Mouse (Mus musculus): Measurements from ENCODE around the gene Zp2. TPM values are rescaled to one million over a fixed set of nuclear protein-coding genes. Genes with fewer than 3 reads are reported as not detected.

Zp2 gene
- total and polyA plus RNA-seq, 3 experiments: 0.11 TPM; not detected in 2

- ATAC-seq (ENCODE audit: extremely low read depth, insufficient number of reproducible peaks, low FRiP score, poor library complexity, severe bottlenecking) (no peak), DNase-seq (ENCODE audit: low spot score) (no peak)
- Histone ChIP-seq H3K36me3 (replicated peaks) (no peaks in the 10 kb centered on the region), H3K4me1 (ENCODE audit: insufficient read depth, low read depth, low read length) (no peaks in the 10 kb centered on the region), H3K9me3 (replicated peaks) (no peaks in the 10 kb centered on the region), H3K27me3 (ENCODE audit: insufficient read depth, low read length) (peaks cover 3% of the 10 kb centered on the region; the same call in 1 of the 2 replicates), H3K4me3 (ENCODE audit: low read depth, low read length) (no peak within 1 kb of the TSS)
- TF ChIP-seq GATA1 (IDR thresholded peaks at IDR 0.05; ENCODE audit: borderline replicate concordance, low read length) (no peak), TAL1 (conservative IDR thresholded peaks at IDR 0.05; ENCODE audit: low read depth, low read length) (no peak), GATA2 (IDR thresholded peaks at IDR 0.05; ENCODE audit: borderline replicate concordance, low read depth, low read length) (no peak), CTCF (IDR thresholded peaks at IDR 0.05; ENCODE audit: low read depth, low read length) (no peak), POLR2AphosphoS5 (IDR thresholded peaks at IDR 0.05; ENCODE audit: insufficient replicate concordance, low read depth, low read length) (no peak)
Observed at GRCm38 (mm10) chr7:120173603-120174244, 28.6 kb upstream of the Zp2 start, which contains the start of gene Anks4b. Gene Anks4b, plus strand, starts transcription at chr7:120173858.

- Histone ChIP-seq H3K4me1 (ENCODE audit: insufficient read depth, low read depth, low read length) (no peaks in the 10 kb centered on the region), H3K36me3 (replicated peaks) (no peaks in the 10 kb centered on the region), H3K27me3 (ENCODE audit: insufficient read depth, low read length) (peaks cover 3% of the 10 kb centered on the region; the same call in 1 of the 2 replicates), H3K4me3 (ENCODE audit: low read depth, low read length) (no peak overlapping the region), H3K9me3 (replicated peaks) (no peaks in the 10 kb centered on the region)
- TF ChIP-seq CTCF (IDR thresholded peaks at IDR 0.05; ENCODE audit: low read depth, low read length) (no peak), GATA1 (IDR thresholded peaks at IDR 0.05; ENCODE audit: borderline replicate concordance, low read length) (no peak), TAL1 (conservative IDR thresholded peaks at IDR 0.05; ENCODE audit: low read depth, low read length) (no peak), GATA2 (IDR thresholded peaks at IDR 0.05; ENCODE audit: borderline replicate concordance, low read depth, low read length) (no peak), POLR2AphosphoS5 (IDR thresholded peaks at IDR 0.05; ENCODE audit: insufficient replicate concordance, low read depth, low read length) (no peak)
- ATAC-seq (ENCODE audit: extremely low read depth, insufficient number of reproducible peaks, low FRiP score, poor library complexity, severe bottlenecking) (no peak), DNase-seq (ENCODE audit: low spot score) (no peak)
Observed at GRCm38 (mm10) chr7:120172188-120172700, 27.2 kb upstream of the Zp2 start.

GRCm38 (mm10) chr7:120163581-120164251 lies 18.6 kb upstream of the Zp2 start:
- ATAC-seq (ENCODE audit: extremely low read depth, insufficient number of reproducible peaks, low FRiP score, poor library complexity, severe bottlenecking) (no peak), DNase-seq (ENCODE audit: low spot score) (no peak)
- no peak for TF ChIP-seq GATA1 (IDR thresholded peaks at IDR 0.05; ENCODE audit: borderline replicate concordance, low read length)
- TF ChIP-seq CTCF (IDR thresholded peaks at IDR 0.05; ENCODE audit: low read depth, low read length): no peak
- H3K4me3 ChIP-seq (ENCODE audit: low read depth, low read length): no peak overlapping the region
- H3K27me3 ChIP-seq (ENCODE audit: insufficient read depth, low read length): peaks cover 2% of the 10 kb centered on the region; the same call in 1 of the 2 replicates
- no peaks in the 10 kb centered on the region for H3K36me3 ChIP-seq (replicated peaks)
- H3K9me3 ChIP-seq (replicated peaks): no peaks in the 10 kb centered on the region
- no peaks in the 10 kb centered on the region for H3K4me1 ChIP-seq (ENCODE audit: insufficient read depth, low read depth, low read length)

- Histone ChIP-seq H3K27me3 (ENCODE audit: insufficient read depth, low read length) (peaks cover 3% of the 10 kb centered on the region; the same call in 1 of the 2 replicates), H3K36me3 (replicated peaks) (no peaks in the 10 kb centered on the region), H3K4me1 (ENCODE audit: insufficient read depth, low read depth, low read length) (no peaks in the 10 kb centered on the region), H3K4me3 (ENCODE audit: low read depth, low read length) (no peak overlapping the region), H3K9me3 (replicated peaks) (no peaks in the 10 kb centered on the region)
- DNase-seq (ENCODE audit: low spot score) (no peak), ATAC-seq (ENCODE audit: extremely low read depth, insufficient number of reproducible peaks, low FRiP score, poor library complexity, severe bottlenecking) (no peak)
- TF ChIP-seq GATA1 (IDR thresholded peaks at IDR 0.05; ENCODE audit: borderline replicate concordance, low read length) (no peak), CTCF (IDR thresholded peaks at IDR 0.05; ENCODE audit: low read depth, low read length) (no peak), POLR2AphosphoS5 (IDR thresholded peaks at IDR 0.05; ENCODE audit: insufficient replicate concordance, low read depth, low read length) (no peak), GATA2 (IDR thresholded peaks at IDR 0.05; ENCODE audit: borderline replicate concordance, low read depth, low read length) (no peak)
Observed at GRCm38 (mm10) chr7:120158121-120158613, 13.1 kb upstream of the Zp2 start.

- DNase-seq (ENCODE audit: low spot score) (no peak), ATAC-seq (ENCODE audit: extremely low read depth, insufficient number of reproducible peaks, low FRiP score, poor library complexity, severe bottlenecking) (no peak)
- Histone ChIP-seq H3K4me3 (ENCODE audit: low read depth, low read length) (no peak overlapping the region), H3K4me1 (ENCODE audit: insufficient read depth, low read depth, low read length) (no peaks in the 10 kb centered on the region), H3K27me3 (ENCODE audit: insufficient read depth, low read length) (peaks cover 3% of the 10 kb centered on the region; the same call in 1 of the 2 replicates), H3K36me3 (replicated peaks) (no peaks in the 10 kb centered on the region), H3K9me3 (replicated peaks) (no peaks in the 10 kb centered on the region)
- TF ChIP-seq GATA1 (IDR thresholded peaks at IDR 0.05; ENCODE audit: borderline replicate concordance, low read length) (no peak), TAL1 (conservative IDR thresholded peaks at IDR 0.05; ENCODE audit: low read depth, low read length) (no peak)
Observed at GRCm38 (mm10) chr7:120157575-120158061, 12.5 kb upstream of the Zp2 start.

- Histone ChIP-seq H3K27me3 (ENCODE audit: insufficient read depth, low read length) (peaks cover 3% of the 10 kb centered on the region; the same call in 1 of the 2 replicates), H3K4me3 (ENCODE audit: low read depth, low read length) (no peak overlapping the region), H3K9me3 (replicated peaks) (no peaks in the 10 kb centered on the region), H3K4me1 (ENCODE audit: insufficient read depth, low read depth, low read length) (no peaks in the 10 kb centered on the region), H3K36me3 (replicated peaks) (no peaks in the 10 kb centered on the region)
- DNase-seq (ENCODE audit: low spot score) (no peak), ATAC-seq (ENCODE audit: extremely low read depth, insufficient number of reproducible peaks, low FRiP score, poor library complexity, severe bottlenecking) (no peak)
- TF ChIP-seq GATA2 (IDR thresholded peaks at IDR 0.05; ENCODE audit: borderline replicate concordance, low read depth, low read length) (no peak), GATA1 (IDR thresholded peaks at IDR 0.05; ENCODE audit: borderline replicate concordance, low read length) (no peak), TAL1 (conservative IDR thresholded peaks at IDR 0.05; ENCODE audit: low read depth, low read length) (no peak), CTCF (IDR thresholded peaks at IDR 0.05; ENCODE audit: low read depth, low read length) (no peak)
Observed at GRCm38 (mm10) chr7:120156841-120157409, 11.8 kb upstream of the Zp2 start.

Data from G1E (cell line).